Mouse (Mus musculus) liver, embryonic 16.5 days (tissue): ENCODE measurements around the gene Rnf144a. TPM values are rescaled to one million over a fixed set of nuclear protein-coding genes. Genes with fewer than 3 reads are reported as not detected.
"Not testable (repeated sequence)": the region's sequence is repeated elsewhere in the genome, so short reads cannot be mapped to it uniquely, and the experiment has no call there.

Experiments
- ATAC-seq: fragments of 200-750 bp; cut with Nextera tagmentation; 2 replicates; pipeline ENCODE4 v1.8.0; 2017; ENCODE audit warnings: low read depth, mild to moderate bottlenecking, moderate number of reproducible peaks, moderate library complexity
- H3K27ac ChIP-seq: fragments of 300-500 bp; sonication (generic); 2 replicates; pipeline ENCODE4 v1.5.1; 2014; ENCODE audit warnings: mild to moderate bottlenecking, low read length
- H3K27me3 ChIP-seq: fragments of 300-500 bp; sonication (generic); 2 replicates; pipeline ENCODE4 v1.6.1; 2014; ENCODE audit warnings: low read depth, low read length, mixed read lengths; ENCODE audit not compliant: control insufficient read depth, insufficient read depth
- H3K36me3 ChIP-seq: fragments of 300-500 bp; sonication (generic); 2 replicates; pipeline ENCODE4 v1.6.1; 2014; ENCODE audit warnings: mild to moderate bottlenecking; ENCODE audit not compliant: control insufficient read depth, insufficient read depth
- H3K4me1 ChIP-seq: fragments of 300-500 bp; sonication (generic); 2 replicates; pipeline ENCODE4 v1.6.1; 2014; ENCODE audit warnings: low read depth, low read length, mixed read lengths; ENCODE audit not compliant: control insufficient read depth
- H3K4me2 ChIP-seq: fragments of 300-500 bp; sonication (generic); 2 replicates; pipeline ENCODE4 v1.6.1; 2014; ENCODE audit warnings: low read depth, low read length, mixed read lengths
- H3K4me3 ChIP-seq: fragments of 300-500 bp; sonication (generic); 2 replicates; pipeline ENCODE4 v1.5.1; 2014; ENCODE audit warnings: low read depth, mild to moderate bottlenecking, low read length
- H3K9ac ChIP-seq: fragments of 300-500 bp; sonication (generic); 2 replicates; pipeline ENCODE4 v1.6.1; 2014; ENCODE audit warnings: low read depth, low read length
- H3K9me3 ChIP-seq: fragments of 300-500 bp; sonication (generic); replicated peaks from 2 replicates; pipeline ENCODE4 v1.6.1; 2016; ENCODE audit warnings: low read length; ENCODE audit not compliant: control insufficient read depth
- WGBS: fragments of 180-500 bp; shearing (Covaris S2); extraction: QIAGEN DNeasy Blood & Tissue Kit; methylation state at CpG from one replicate; pipeline ENCODE4 v1.1.7; 2014; ENCODE audit not compliant: insufficient replicate concordance; 5-methylcytosine and 5-hydroxymethylcytosine counted together
- polyA plus RNA-seq: library from polyadenylated mRNA; unstranded; fragments of >200 nt; fragmentation: Nextera tagmentation; extraction: Ambion mirVana; gene quantifications from 2 replicates; pipeline ENCODE4 v1.2.1, GENCODE M21; 2015

Gene Rnf144a
- polyA plus RNA-seq, 1 experiment from 2014 or later: 3.2 TPM

DNA sequence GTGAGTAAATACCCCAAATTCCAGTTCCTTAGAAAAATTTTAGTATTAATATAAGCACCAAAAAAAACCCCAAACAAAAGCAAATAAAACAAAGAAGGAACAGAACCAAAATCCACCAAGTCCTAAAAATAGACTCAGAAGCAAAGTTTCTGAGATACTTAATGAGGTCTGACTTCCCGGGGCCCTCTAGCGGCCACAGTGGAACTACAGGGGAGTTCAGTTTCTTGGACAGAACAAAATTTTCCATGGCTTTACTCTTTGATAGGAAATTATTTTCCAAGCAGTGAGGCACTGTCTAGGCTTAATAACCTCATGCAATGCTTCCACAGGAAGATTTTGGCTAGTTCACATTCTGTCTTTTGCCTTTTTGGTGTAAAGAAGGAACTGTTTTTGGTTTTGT is 29.0 kb upstream of the Rnf144a start:
- 0% methylated on average over 2 of the region's 2 CpGs for whole genome bisulfite sequencing
- H3K36me3 ChIP-seq: no peaks in the 10 kb centered on the region
- H3K27me3 ChIP-seq: no peaks in the 10 kb centered on the region
- no peak overlapping the region for H3K9ac ChIP-seq
- no peak overlapping the region for H3K4me3 ChIP-seq
- no peaks in the 10 kb centered on the region for H3K9me3 ChIP-seq
- no peak overlapping the region for H3K27ac ChIP-seq
- H3K4me2 ChIP-seq: no peak overlapping the region
- no peaks in the 10 kb centered on the region for H3K4me1 ChIP-seq
- no peak for ATAC-seq

DNA sequence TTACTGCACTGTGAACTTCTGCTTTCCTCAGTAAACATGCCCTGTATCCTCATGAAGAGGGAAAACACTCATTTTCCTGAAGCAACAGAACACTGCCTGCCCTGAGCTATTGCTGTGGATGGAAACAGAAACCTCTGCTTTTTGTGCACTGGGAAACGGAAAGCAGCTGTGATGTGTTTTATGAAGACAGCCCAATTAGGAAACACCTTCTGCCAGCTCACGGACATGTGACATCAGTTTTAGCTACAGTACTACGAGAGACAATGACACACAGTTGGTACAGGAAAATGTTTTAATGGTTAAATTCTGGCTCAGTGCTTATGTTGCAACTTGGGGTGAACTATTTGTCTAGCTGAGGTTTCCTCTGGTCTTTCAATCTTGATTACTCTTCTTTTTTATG is 24.3 kb upstream of the Rnf144a start:
- Histone ChIP-seq H3K36me3 (no peaks in the 10 kb centered on the region), H3K27ac (no peak overlapping the region), H3K4me2 (no peak overlapping the region), H3K9ac (no peak overlapping the region), H3K4me1 (no peaks in the 10 kb centered on the region), H3K4me3 (no peak overlapping the region), H3K27me3 (no peaks in the 10 kb centered on the region), H3K9me3 (no peaks in the 10 kb centered on the region)
- ATAC-seq: no peak
- 43% methylated on average over 3 of the region's 3 CpGs for WGBS

DNA sequence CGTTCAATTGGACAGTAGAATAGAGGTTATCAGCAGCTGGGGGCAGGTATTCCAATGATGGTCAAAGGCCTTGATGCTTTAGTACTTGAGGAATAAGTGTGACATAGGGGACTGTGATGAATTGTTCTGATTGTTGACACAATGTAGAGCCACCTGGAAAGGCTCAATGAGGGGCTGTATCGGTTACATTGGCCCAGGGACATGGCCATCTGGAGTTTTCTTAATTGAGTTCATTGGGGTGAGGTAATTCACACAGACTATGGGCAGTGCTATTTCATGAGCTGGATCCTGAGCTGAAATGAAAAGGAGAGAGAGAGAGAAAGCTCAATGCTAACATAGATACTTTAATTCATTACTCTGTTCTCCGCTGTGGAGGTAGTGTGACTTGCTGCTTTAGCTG is 22.9 kb upstream of the Rnf144a start:
- 51% methylated on average over 3 of the region's 3 CpGs for WGBS
- no peaks in the 10 kb centered on the region for H3K4me1 ChIP-seq
- H3K4me2 ChIP-seq: no peak overlapping the region

DNA sequence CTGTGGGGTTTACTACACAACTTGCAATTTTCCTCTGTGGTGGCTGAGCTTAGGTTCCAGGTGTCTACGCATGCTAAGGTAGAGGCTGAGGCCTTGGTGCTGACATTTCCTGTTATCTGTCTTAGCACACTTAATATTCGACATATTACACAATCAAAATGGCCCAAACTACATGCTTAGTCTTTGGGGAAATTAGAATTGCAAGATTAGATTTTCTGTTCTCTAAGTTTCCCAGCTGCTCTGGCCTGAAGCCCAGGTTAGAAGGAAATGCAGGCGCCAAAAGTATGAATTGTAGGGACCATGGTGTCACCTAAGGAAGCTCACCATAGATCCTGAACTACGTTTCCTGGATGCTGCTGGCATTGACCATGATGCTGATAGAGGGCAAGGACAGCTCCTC is 21.3 kb upstream of the Rnf144a start:
- Histone ChIP-seq H3K27ac (no peak overlapping the region), H3K36me3 (no peaks in the 10 kb centered on the region), H3K9ac (no peak overlapping the region), H3K9me3 (no peaks in the 10 kb centered on the region), H3K4me1 (no peaks in the 10 kb centered on the region), H3K27me3 (no peaks in the 10 kb centered on the region), H3K4me2 (no peak overlapping the region), H3K4me3 (no peak overlapping the region)
- 56% methylated on average over 4 of the region's 4 CpGs for WGBS
- no peak for ATAC-seq

More for the DNA sequence above, 22.9 kb upstream of the Rnf144a start:
- no peak overlapping the region for H3K9ac ChIP-seq
- H3K9me3 ChIP-seq: no peaks in the 10 kb centered on the region
- no peak for ATAC-seq
- H3K27me3 ChIP-seq: no peaks in the 10 kb centered on the region
- H3K27ac ChIP-seq: no peak overlapping the region
- H3K36me3 ChIP-seq: no peaks in the 10 kb centered on the region
- no peak overlapping the region for H3K4me3 ChIP-seq

DNA sequence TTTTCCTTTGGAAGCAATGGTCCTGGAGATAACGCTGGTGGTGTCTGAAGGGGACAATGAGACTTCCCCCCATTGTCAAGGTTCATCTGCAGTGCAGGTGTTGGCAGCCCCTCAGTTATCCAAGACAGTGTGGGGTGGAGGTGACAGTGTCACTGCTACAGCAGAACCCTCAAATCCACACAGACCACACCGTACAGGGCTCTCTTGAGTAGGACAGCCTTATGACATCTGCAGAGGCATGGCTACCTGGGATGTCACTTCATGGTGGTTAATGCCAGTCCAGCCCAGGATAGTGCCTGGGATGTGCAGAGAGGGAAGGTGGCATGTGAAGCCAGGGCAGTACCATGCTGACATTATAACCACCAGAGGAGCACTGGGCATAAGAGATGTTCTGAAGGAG is 13.7 kb upstream of the Rnf144a start:
- not testable (repeated sequence) for H3K27me3 ChIP-seq, H3K4me2 ChIP-seq, H3K4me1 ChIP-seq, H3K9me3 ChIP-seq, H3K9ac ChIP-seq, H3K36me3 ChIP-seq, ATAC-seq, H3K4me3 ChIP-seq, H3K27ac ChIP-seq
- WGBS: 67% methylated on average over 2 of the region's 2 CpGs

DNA sequence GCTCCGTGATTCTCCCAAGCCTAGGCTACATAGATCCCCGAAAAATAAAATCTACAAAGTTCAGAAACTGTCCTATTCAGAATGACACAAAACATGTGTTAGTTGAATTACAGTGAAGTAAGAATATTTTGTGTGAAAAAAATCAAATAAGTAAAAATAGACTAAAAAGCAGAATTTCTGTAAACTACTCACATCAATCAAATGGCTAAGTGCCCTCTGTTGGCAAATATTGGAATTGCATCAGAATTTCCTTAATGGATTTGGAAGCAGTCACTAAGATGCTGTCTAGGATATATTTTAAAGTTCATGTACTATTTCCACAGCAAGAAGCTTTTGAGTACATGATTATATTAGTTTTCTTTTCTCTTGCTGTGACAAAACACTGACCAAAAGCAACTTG is 9.8 kb upstream of the Rnf144a start:
- 76% methylated on average over 2 of the region's 2 CpGs for WGBS

DNA sequence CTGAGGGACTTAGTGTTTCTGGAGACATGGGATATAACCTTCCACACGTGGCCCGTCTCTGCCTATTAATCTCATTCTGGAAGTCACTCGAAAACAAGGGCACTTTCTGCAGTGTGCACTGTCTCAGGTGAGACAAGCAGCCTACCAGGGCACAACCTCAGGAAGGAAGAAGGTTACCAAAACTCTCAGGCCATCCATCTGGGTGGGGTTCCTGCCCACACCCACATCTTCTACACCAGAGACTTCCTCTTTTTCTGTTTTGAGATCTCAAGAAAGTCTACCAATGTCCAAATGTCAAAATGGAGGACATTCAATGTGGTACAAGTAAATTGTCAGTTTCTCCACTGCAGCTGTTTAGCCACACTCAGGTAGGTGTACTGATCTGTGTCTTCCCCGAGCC is 3.3 kb upstream of the Rnf144a start:
- Histone ChIP-seq H3K27ac (no peak overlapping the region), H3K4me2 (no peak overlapping the region), H3K9me3 (no peaks in the 10 kb centered on the region), H3K27me3 (peaks cover 16% of the 10 kb centered on the region), H3K4me1 (no peaks in the 10 kb centered on the region), H3K9ac (no peak overlapping the region), H3K36me3 (no peaks in the 10 kb centered on the region), H3K4me3 (no peak overlapping the region)
- WGBS: 30% methylated on average over 4 of the region's 4 CpGs
- ATAC-seq: no peak; the same call in 1 of the 2 replicates

More for the DNA sequence above, 9.8 kb upstream of the Rnf144a start:
- Histone ChIP-seq H3K4me2 (no peak overlapping the region), H3K4me1 (peaks cover 4% of the 10 kb centered on the region; the same call in 1 of the 2 replicates), H3K9me3 (no peaks in the 10 kb centered on the region), H3K36me3 (no peaks in the 10 kb centered on the region), H3K4me3 (no peak overlapping the region), H3K27me3 (no peaks in the 10 kb centered on the region), H3K9ac (no peak overlapping the region), H3K27ac (no peak overlapping the region)
- no peak for ATAC-seq

DNA sequence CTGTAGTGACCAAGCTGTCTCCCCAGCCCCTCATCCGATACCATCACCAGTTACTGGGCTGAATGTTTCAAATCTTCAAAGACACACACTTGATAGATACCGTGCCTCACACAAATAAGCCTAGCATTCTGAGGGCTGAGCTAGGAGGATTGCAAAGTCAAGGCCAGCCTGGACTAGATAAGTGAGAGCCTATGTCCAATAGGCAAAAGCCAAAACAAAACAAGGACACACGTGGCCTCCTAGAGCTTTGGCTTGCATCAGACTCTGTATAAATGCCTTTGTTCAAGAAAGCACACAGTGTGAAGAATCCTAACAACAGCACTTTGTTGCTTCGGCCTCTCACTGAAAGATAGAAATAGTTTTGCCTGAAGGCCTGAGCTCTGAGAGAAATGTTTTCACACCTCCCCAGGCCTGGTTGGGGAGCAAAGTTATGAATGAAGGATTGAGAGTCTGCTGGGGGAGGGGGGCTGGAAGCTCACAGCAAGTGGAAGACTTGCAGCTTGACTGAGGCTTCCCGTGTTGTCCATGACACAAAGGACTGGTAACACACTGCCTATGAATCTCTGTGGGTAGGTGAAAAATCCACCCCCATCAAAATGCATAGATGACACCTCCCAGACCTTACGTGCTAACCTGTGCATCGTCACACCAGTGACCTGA is 1.7 kb upstream of the Rnf144a start:
- H3K27me3 ChIP-seq: peaks cover 16% of the 10 kb centered on the region
- ATAC-seq: no peak
- no peaks in the 10 kb centered on the region for H3K9me3 ChIP-seq
- no peak overlapping the region for H3K27ac ChIP-seq
- H3K9ac ChIP-seq: no peak overlapping the region
- no peaks in the 10 kb centered on the region for H3K36me3 ChIP-seq
- H3K4me2 ChIP-seq: no peak overlapping the region
- 61% methylated on average over 7 of the region's 7 CpGs for WGBS
- H3K4me3 ChIP-seq: no peak overlapping the region
- H3K4me1 ChIP-seq: no peaks in the 10 kb centered on the region

DNA sequence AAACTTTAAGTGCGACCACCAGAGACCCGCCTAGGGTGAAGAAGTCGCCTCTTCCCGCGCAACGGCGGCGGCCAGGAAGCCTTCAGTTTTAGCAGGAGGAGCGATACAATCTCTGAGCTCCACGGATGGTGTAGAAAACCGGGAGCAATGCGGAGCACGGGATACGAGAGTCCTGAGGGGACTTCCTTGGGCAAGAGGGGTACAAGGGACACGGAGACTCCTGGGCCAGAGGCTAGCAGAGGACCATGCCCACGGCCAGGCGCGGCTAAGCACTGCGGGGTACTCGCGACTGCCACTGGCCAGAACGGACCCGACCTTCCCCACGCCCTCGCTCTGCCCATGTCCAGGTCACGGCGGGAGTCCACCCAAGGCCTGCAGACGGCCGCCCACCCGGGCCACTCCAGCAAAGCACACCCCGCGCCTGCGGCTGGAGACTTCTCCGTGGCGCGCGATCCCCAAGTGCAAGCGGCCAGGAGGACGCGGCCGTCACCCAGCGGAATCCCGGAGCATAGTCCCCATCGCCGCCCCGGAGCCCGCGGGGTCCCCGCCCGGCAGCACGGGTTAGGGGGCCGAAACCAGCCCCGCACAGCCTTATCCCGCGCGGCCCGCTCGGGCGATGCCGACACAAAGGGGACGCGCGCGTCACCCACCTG is 477 bp downstream of the Rnf144a start:
- Histone ChIP-seq H3K9ac (peak overlapping the region; percentile 59), H3K36me3 (no peaks in the 10 kb centered on the region), H3K4me1 (no peaks in the 10 kb centered on the region), H3K27me3 (peaks cover 16% of the 10 kb centered on the region), H3K27ac (no peak overlapping the region), H3K4me2 (peak overlapping the region; percentile 79), H3K9me3 (no peaks in the 10 kb centered on the region), H3K4me3 (peak overlapping the region; percentile 66)
- peak; percentile 39 for ATAC-seq
- under 1% methylated on average over 64 of the region's 64 CpGs for WGBS
